Comparison of ENCODE assay signal across 16 mouse cellular contexts in genomic region chr12:79522374-79522773, GRCm38 (mm10).
DNase-seq lines count a peak whose midpoint lies in the region; ATAC-seq and TF ChIP-seq lines count a peak whose summit lies in the region.
"Had no signal": no experiment of that assay in that cellular context is flagged by ENCODE, and none has a peak within 500 bp of the region (broad histone marks: within the 10 kb centered on the region; RNA-seq: fewer than 3 reads in every experiment).

No protein-coding gene starts in this region.

- ATAC-seq in forebrain, postnatal 0 days, result no peak
- ATAC-seq in lung, embryonic 14.5 days (ENCODE audit: insufficient read depth), result no peak
- ATAC-seq in forebrain, embryonic 12.5 days (ENCODE audit: low FRiP score), result peak; percentile 58; the same call in 1 of the 2 replicates
- no peak for ATAC-seq in stomach, embryonic 16.5 days (ENCODE audit: insufficient read depth, low FRiP score)
- ATAC-seq in neural tube, embryonic 15.5 days (ENCODE audit: low FRiP score), result no peak
- ATAC-seq: intestine, postnatal 0 days had no signal

- no peaks in the 10 kb centered on the region for H3K36me3 ChIP-seq in forebrain, embryonic 10.5 days (replicated peaks)
- no peaks in the 10 kb centered on the region for H3K36me3 ChIP-seq in forebrain, postnatal 0 days (ENCODE audit: insufficient read depth)
- H3K36me3 ChIP-seq in lung, embryonic 14.5 days (ENCODE audit: insufficient read depth), result no peaks in the 10 kb centered on the region
- H3K36me3 ChIP-seq in forebrain, embryonic 12.5 days (replicated peaks), result no peaks in the 10 kb centered on the region
- no peaks in the 10 kb centered on the region for H3K36me3 ChIP-seq in stomach, embryonic 16.5 days (ENCODE audit: control insufficient read depth, insufficient read depth, low read length)
- H3K36me3 ChIP-seq in neural tube, embryonic 15.5 days, result no peaks in the 10 kb centered on the region
- H3K36me3 ChIP-seq: heart, embryonic 13.5 days; liver, embryonic 15.5 days; neural tube, embryonic 13.5 days had no signal

- H3K27me3 ChIP-seq in forebrain, embryonic 10.5 days (ENCODE audit: poor library complexity, severe bottlenecking), result peaks cover 7% of the 10 kb centered on the region
- H3K27me3 ChIP-seq in forebrain, postnatal 0 days (ENCODE audit: insufficient read depth, low read length), result no peaks in the 10 kb centered on the region
- no peaks in the 10 kb centered on the region for H3K27me3 ChIP-seq in lung, embryonic 14.5 days (ENCODE audit: insufficient read depth, low read length)
- H3K27me3 ChIP-seq in forebrain, embryonic 12.5 days, result no peaks in the 10 kb centered on the region
- H3K27me3 ChIP-seq in stomach, embryonic 16.5 days (ENCODE audit: control insufficient read depth, insufficient read depth, low read length), result no peaks in the 10 kb centered on the region
- no peaks in the 10 kb centered on the region for H3K27me3 ChIP-seq in neural tube, embryonic 15.5 days (replicated peaks)
- H3K27me3 ChIP-seq: heart, embryonic 13.5 days; liver, embryonic 15.5 days; neural tube, embryonic 13.5 days had no signal

- peaks cover 44% of the 10 kb centered on the region for H3K4me1 ChIP-seq in forebrain, embryonic 10.5 days
- no peaks in the 10 kb centered on the region for H3K4me1 ChIP-seq in forebrain, postnatal 0 days (ENCODE audit: insufficient read depth)
- H3K4me1 ChIP-seq in lung, embryonic 14.5 days (ENCODE audit: insufficient read depth), result peaks cover 10% of the 10 kb centered on the region
- H3K4me1 ChIP-seq in forebrain, embryonic 12.5 days, result 0 out of 2 replicates have a peak, but pooled peaks cover 8% of the 10 kb centered on the region
- peaks cover 3% of the 10 kb centered on the region for H3K4me1 ChIP-seq in stomach, embryonic 16.5 days (ENCODE audit: control insufficient read depth, insufficient read depth, low read length)
- H3K4me1 ChIP-seq in neural tube, embryonic 15.5 days, result no peaks in the 10 kb centered on the region; the same call in 1 of the 2 replicates
- H3K4me1 ChIP-seq: liver, embryonic 15.5 days had no signal

- TF ChIP-seq CTCF in forebrain, postnatal 0 days (IDR thresholded peaks at IDR 0.05; ENCODE audit: low read depth), result no peak
- TF ChIP-seq CTCF in lung, embryonic 14.5 days (IDR thresholded peaks at IDR 0.05; ENCODE audit: low read depth), result no peak

- DNase-seq in forebrain, embryonic 10.5 days (ENCODE audit: extremely low spot score, low spot score), result no peak
- DNase-seq in forebrain, postnatal 0 days, result no peak
- DNase-seq in lung, embryonic 14.5 days, result no peak
- no peak for DNase-seq in lung, postnatal 14 days
- DNase-seq in thymus, postnatal 4 days, result no peak
- DNase-seq: adrenal gland, adult 2 months; cerebellum, postnatal 10 days; gastrocnemius, adult 2 months; retina, postnatal 1 day had no signal

- no peak overlapping the region for H3K9ac ChIP-seq in forebrain, postnatal 0 days
- H3K9ac ChIP-seq in lung, embryonic 14.5 days, result no peak overlapping the region
- H3K9ac ChIP-seq in forebrain, embryonic 12.5 days, result no peak overlapping the region
- H3K9ac ChIP-seq in stomach, embryonic 16.5 days (ENCODE audit: low read length), result no peak overlapping the region; the same call in 1 of the 2 replicates
- no peak overlapping the region for H3K9ac ChIP-seq in neural tube, embryonic 15.5 days (replicated peaks)
- H3K9ac ChIP-seq: heart, embryonic 13.5 days; liver, embryonic 15.5 days; neural tube, embryonic 13.5 days had no signal

- H3K9me3 ChIP-seq in forebrain, embryonic 10.5 days, result no peaks in the 10 kb centered on the region
- no peaks in the 10 kb centered on the region for H3K9me3 ChIP-seq in forebrain, postnatal 0 days (ENCODE audit: low read length)
- no peaks in the 10 kb centered on the region for H3K9me3 ChIP-seq in lung, embryonic 14.5 days (ENCODE audit: low read depth, low read length)
- H3K9me3 ChIP-seq in forebrain, embryonic 12.5 days, result no peaks in the 10 kb centered on the region
- no peaks in the 10 kb centered on the region for H3K9me3 ChIP-seq in stomach, embryonic 16.5 days (replicated peaks; ENCODE audit: control insufficient read depth, low read length)
- H3K9me3 ChIP-seq in neural tube, embryonic 15.5 days (replicated peaks), result no peaks in the 10 kb centered on the region
- H3K9me3 ChIP-seq: heart, embryonic 13.5 days; liver, embryonic 15.5 days; neural tube, embryonic 13.5 days had no signal

- H3K4me2 ChIP-seq in forebrain, postnatal 0 days (ENCODE audit: low read depth), result no peak overlapping the region
- H3K4me2 ChIP-seq in lung, embryonic 14.5 days, result no peak overlapping the region
- no peak overlapping the region for H3K4me2 ChIP-seq in forebrain, embryonic 12.5 days
- no peak overlapping the region for H3K4me2 ChIP-seq in stomach, embryonic 16.5 days (ENCODE audit: low read depth, low read length)
- no peak overlapping the region for H3K4me2 ChIP-seq in neural tube, embryonic 15.5 days
- H3K4me2 ChIP-seq: heart, embryonic 13.5 days; liver, embryonic 15.5 days; neural tube, embryonic 13.5 days had no signal

- peak overlapping the region; percentile 67 for H3K27ac ChIP-seq in forebrain, embryonic 10.5 days
- no peak overlapping the region for H3K27ac ChIP-seq in forebrain, postnatal 0 days (ENCODE audit: low read depth, low read length)
- peak overlapping the region; percentile 21; the same call in 1 of the 2 replicates for H3K27ac ChIP-seq in lung, embryonic 14.5 days (ENCODE audit: low read depth)
- peak overlapping the region; percentile 53; the same call in 1 of the 2 replicates for H3K27ac ChIP-seq in forebrain, embryonic 12.5 days
- H3K27ac ChIP-seq in stomach, embryonic 16.5 days (ENCODE audit: low read length), result peak overlapping the region; percentile 12; the same call in 1 of the 2 replicates
- no peak overlapping the region for H3K27ac ChIP-seq in neural tube, embryonic 15.5 days (replicated peaks)
- H3K27ac ChIP-seq: gastrocnemius, adult 2 months; heart, embryonic 13.5 days; liver, embryonic 15.5 days; neural tube, embryonic 13.5 days had no signal

- WGBS in forebrain, embryonic 10.5 days, result 23% methylated on average over 1 of the region's 1 CpGs
- 8% methylated on average over 1 of the region's 1 CpGs for WGBS in forebrain, postnatal 0 days
- 30% methylated on average over 1 of the region's 1 CpGs for WGBS in lung, embryonic 14.5 days
- 16% methylated on average over 1 of the region's 1 CpGs for WGBS in forebrain, embryonic 12.5 days
- 35% methylated on average over 1 of the region's 1 CpGs for WGBS in stomach, embryonic 16.5 days
- 27% methylated on average over 1 of the region's 1 CpGs for WGBS in neural tube, embryonic 15.5 days

- no peak overlapping the region for H3K4me3 ChIP-seq in forebrain, embryonic 10.5 days
- H3K4me3 ChIP-seq in forebrain, postnatal 0 days (ENCODE audit: low read depth, low read length), result no peak overlapping the region
- no peak overlapping the region for H3K4me3 ChIP-seq in lung, embryonic 14.5 days (ENCODE audit: low read depth, low read length)
- no peak overlapping the region for H3K4me3 ChIP-seq in forebrain, embryonic 12.5 days (replicated peaks)
- no peak overlapping the region for H3K4me3 ChIP-seq in stomach, embryonic 16.5 days (replicated peaks; ENCODE audit: low read length)
- no peak overlapping the region for H3K4me3 ChIP-seq in neural tube, embryonic 15.5 days (replicated peaks)
- H3K4me3 ChIP-seq: gastrocnemius, adult 2 months; heart, embryonic 13.5 days; liver, embryonic 15.5 days; neural tube, embryonic 13.5 days had no signal

Comparison
In these comparisons a context has a peak if more than half of its experiments do, and no peak if none do; other contexts are left out.
1. H3K27ac ChIP-seq: peak in forebrain, embryonic 10.5 days (single experiment), lung, embryonic 14.5 days (single experiment), forebrain, embryonic 12.5 days (single experiment) and stomach, embryonic 16.5 days (single experiment); none in forebrain, postnatal 0 days (single experiment) and neural tube, embryonic 15.5 days (single experiment).